Mouse (Mus musculus): ENCODE data around the gene Eml3. TPM values are rescaled to one million over a fixed set of nuclear protein-coding genes. Genes with fewer than 3 reads are reported as not detected.

Eml3 gene
- polyA plus RNA-seq, 1 experiment from 2014 or later, result 16.8 TPM

GRCm38 (mm10) chr19:8982303-8983149 lies 53.2 kb downstream of the Eml3 start:
- H3K4me2 ChIP-seq (replicated peaks; ENCODE audit: low read depth, low read length), result no peak overlapping the region
- peaks cover 25% of the 10 kb centered on the region for H3K36me3 ChIP-seq (ENCODE audit: control insufficient read depth, insufficient read depth, low read length)
- WGBS, result 52% methylated on average over 5 of the region's 5 CpGs
- H3K4me1 ChIP-seq (ENCODE audit: control insufficient read depth, insufficient read depth, low read length), result peaks cover 34% of the 10 kb centered on the region
- H3K9me3 ChIP-seq (ENCODE audit: control insufficient read depth, low read depth, low read length), result no peaks in the 10 kb centered on the region
- H3K9ac ChIP-seq (replicated peaks; ENCODE audit: low read depth, low read length), result no peak overlapping the region
- no peaks in the 10 kb centered on the region for H3K27me3 ChIP-seq (ENCODE audit: control insufficient read depth, insufficient read depth, low read length)
- H3K4me3 ChIP-seq (ENCODE audit: low read depth, low read length), result no peak overlapping the region
- peak; percentile 42 for ATAC-seq (ENCODE audit: insufficient number of reproducible peaks, insufficient read depth, low FRiP score, low read depth)
- peak overlapping the region; percentile 68 for H3K27ac ChIP-seq (ENCODE audit: low read length)

DNA sequence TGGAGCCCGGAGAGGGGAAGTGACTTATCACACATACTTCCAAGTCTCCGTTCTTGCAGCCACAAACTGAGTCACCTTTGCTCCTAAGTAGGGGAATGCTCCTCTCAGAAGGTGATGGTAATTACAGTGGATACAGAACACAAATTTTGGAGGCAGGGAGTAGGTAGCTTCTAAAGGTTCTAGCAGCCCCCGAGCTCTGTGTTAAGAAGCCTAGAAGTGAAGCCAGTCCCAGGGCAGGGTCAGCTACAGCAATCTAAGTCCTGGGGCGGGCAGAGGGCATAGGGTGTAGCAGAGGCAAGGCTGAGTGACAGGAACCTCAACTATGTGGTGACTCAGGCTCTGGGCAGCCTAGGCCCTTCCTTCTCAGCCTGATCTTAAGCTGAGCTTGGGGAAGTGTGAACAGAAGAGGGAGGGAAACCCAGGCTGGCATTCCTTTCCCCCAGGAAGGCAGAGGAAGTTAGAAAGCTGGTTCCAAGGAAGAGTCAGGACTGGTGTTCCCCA lies 53.8 kb downstream of the Eml3 start:
- ATAC-seq (ENCODE audit: insufficient number of reproducible peaks, insufficient read depth, low FRiP score, low read depth), result peak; percentile 76
- no peak overlapping the region for H3K9ac ChIP-seq (replicated peaks; ENCODE audit: low read depth, low read length)
- no peak overlapping the region for H3K4me2 ChIP-seq (replicated peaks; ENCODE audit: low read depth, low read length)
- no peaks in the 10 kb centered on the region for H3K9me3 ChIP-seq (ENCODE audit: control insufficient read depth, low read depth, low read length)
- 30% methylated on average over 4 of the region's 4 CpGs for WGBS
- peak overlapping the region; percentile 68; the same call in 1 of the 2 replicates for H3K27ac ChIP-seq (ENCODE audit: low read length)
- peaks cover 18% of the 10 kb centered on the region for H3K36me3 ChIP-seq (ENCODE audit: control insufficient read depth, insufficient read depth, low read length)
- no peak overlapping the region for H3K4me3 ChIP-seq (ENCODE audit: low read depth, low read length)
- peaks cover 40% of the 10 kb centered on the region for H3K4me1 ChIP-seq (ENCODE audit: control insufficient read depth, insufficient read depth, low read length)
- no peaks in the 10 kb centered on the region for H3K27me3 ChIP-seq (ENCODE audit: control insufficient read depth, insufficient read depth, low read length)

- ATAC-seq (ENCODE audit: insufficient number of reproducible peaks, insufficient read depth, low FRiP score, low read depth), result no peak
- Histone ChIP-seq H3K4me2 (replicated peaks; ENCODE audit: low read depth, low read length) (0 out of 2 replicates have a peak overlapping the region, but pooled peaks have one; percentile 5), H3K27ac (ENCODE audit: low read length) (peak overlapping the region; percentile 68; the same call in 1 of the 2 replicates), H3K36me3 (ENCODE audit: control insufficient read depth, insufficient read depth, low read length) (peaks cover 7% of the 10 kb centered on the region), H3K4me1 (ENCODE audit: control insufficient read depth, insufficient read depth, low read length) (peaks cover 48% of the 10 kb centered on the region), H3K27me3 (ENCODE audit: control insufficient read depth, insufficient read depth, low read length) (no peaks in the 10 kb centered on the region), H3K9me3 (ENCODE audit: control insufficient read depth, low read depth, low read length) (no peaks in the 10 kb centered on the region), H3K9ac (replicated peaks; ENCODE audit: low read depth, low read length) (no peak overlapping the region), H3K4me3 (ENCODE audit: low read depth, low read length) (no peak overlapping the region)
- WGBS, result 14% methylated on average over 7 of the region's 7 CpGs
These were observed 55.0 kb downstream of the Eml3 start for GRCm38 (mm10) chr19:8984255-8984868.

DNA sequence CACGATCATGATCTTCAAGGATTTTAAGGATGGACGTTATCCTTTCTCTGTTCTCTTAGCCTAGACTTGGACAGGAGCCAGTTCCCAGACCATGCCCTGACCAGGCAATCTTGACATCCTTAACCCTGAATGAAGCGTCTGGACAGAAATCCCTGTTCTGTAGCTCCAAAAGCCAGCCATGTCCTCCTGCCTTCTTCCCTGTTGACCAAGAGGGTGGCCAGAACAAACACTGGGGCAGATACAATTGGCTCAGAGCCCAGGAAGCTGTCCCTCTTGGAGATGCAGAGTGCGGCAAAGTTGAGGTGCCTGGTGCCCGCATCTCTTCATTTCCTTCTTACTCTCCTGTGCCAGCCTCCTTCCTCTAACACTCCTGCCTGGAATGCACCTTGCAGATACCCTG lies 56.5 kb downstream of the Eml3 start:
- no peaks in the 10 kb centered on the region; the same call in 1 of the 2 replicates for H3K36me3 ChIP-seq (ENCODE audit: control insufficient read depth, insufficient read depth, low read length)
- no peak overlapping the region for H3K27ac ChIP-seq (ENCODE audit: low read length)
- 67% methylated on average over 5 of the region's 5 CpGs for WGBS
- H3K4me1 ChIP-seq (ENCODE audit: control insufficient read depth, insufficient read depth, low read length), result peaks cover 51% of the 10 kb centered on the region
- no peaks in the 10 kb centered on the region for H3K9me3 ChIP-seq (ENCODE audit: control insufficient read depth, low read depth, low read length)
- ATAC-seq (ENCODE audit: insufficient number of reproducible peaks, insufficient read depth, low FRiP score, low read depth), result no peak
- H3K4me2 ChIP-seq (replicated peaks; ENCODE audit: low read depth, low read length), result no peak overlapping the region
- no peak overlapping the region for H3K9ac ChIP-seq (replicated peaks; ENCODE audit: low read depth, low read length)
- no peaks in the 10 kb centered on the region for H3K27me3 ChIP-seq (ENCODE audit: control insufficient read depth, insufficient read depth, low read length)
- no peak overlapping the region for H3K4me3 ChIP-seq (ENCODE audit: low read depth, low read length)

DNA sequence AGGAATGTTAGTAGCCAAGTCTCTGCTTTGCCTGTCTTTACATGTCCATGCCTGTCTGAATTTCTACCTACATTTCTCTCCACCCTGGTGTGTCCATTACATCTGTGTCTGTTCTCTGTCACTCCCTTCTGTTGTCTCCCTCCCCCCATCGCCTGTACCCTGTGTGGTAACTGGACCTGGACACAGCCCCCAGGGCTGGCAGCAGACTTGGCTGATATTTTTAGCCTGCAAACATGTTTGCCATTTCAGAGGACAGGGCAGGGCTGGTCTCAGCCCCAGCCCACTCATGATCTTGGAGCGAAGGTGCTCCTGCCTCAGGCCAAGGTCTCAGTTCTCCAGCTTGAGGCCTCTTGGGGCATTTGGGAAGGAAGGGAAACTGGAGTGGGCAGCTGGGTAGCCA lies 58.5 kb downstream of the Eml3 start:
- no peaks in the 10 kb centered on the region for H3K36me3 ChIP-seq (ENCODE audit: control insufficient read depth, insufficient read depth, low read length)
- H3K27me3 ChIP-seq (ENCODE audit: control insufficient read depth, insufficient read depth, low read length), result no peaks in the 10 kb centered on the region
- WGBS, result 57% methylated on average over 2 of the region's 2 CpGs
- H3K4me2 ChIP-seq (replicated peaks; ENCODE audit: low read depth, low read length), result no peak overlapping the region
- no peak overlapping the region for H3K4me3 ChIP-seq (ENCODE audit: low read depth, low read length)
- no peaks in the 10 kb centered on the region for H3K9me3 ChIP-seq (ENCODE audit: control insufficient read depth, low read depth, low read length)
- ATAC-seq (ENCODE audit: insufficient number of reproducible peaks, insufficient read depth, low FRiP score, low read depth), result no peak
- H3K27ac ChIP-seq (ENCODE audit: low read length), result no peak overlapping the region
- H3K9ac ChIP-seq (replicated peaks; ENCODE audit: low read depth, low read length), result no peak overlapping the region
- peaks cover 63% of the 10 kb centered on the region for H3K4me1 ChIP-seq (ENCODE audit: control insufficient read depth, insufficient read depth, low read length)

DNA sequence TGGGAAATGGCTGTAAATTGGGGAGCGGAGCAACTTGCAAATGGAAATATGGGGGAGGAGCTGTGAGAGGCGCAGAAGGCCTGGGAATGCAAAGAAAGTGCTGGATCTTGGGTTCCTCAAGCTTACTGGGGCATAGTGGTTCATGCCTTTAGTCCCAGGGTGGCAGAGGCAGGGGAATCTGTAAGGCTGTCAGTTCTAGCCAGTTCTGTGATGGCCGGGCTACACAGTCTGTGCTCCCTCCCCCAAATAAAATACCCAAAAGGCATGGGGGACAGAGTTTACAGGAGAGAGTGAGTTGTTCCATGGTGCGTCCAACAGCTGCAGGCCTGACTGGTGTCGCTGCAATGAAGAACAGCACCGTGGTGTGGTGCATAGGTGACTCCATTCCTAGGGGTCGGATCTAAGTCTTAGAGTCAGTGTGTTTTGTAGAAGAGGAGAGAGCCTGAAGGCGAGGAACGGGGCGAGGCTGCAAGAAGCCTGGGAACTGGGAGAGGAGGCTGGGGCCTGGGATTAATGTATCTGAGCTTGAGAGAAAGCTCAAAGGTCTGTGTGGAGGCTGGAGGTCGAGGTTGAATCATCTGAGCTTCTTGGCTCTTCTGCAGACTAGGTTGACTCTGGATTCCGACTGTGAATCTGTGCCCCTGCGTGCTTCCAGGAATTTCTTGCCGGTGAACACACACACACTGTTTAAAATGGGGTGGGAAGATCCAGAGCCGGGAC lies 59.2 kb downstream of the Eml3 start:
- H3K36me3 ChIP-seq (ENCODE audit: control insufficient read depth, insufficient read depth, low read length), result no peaks in the 10 kb centered on the region
- peak overlapping the region; percentile 97 for H3K27ac ChIP-seq (ENCODE audit: low read length)
- H3K4me3 ChIP-seq (ENCODE audit: low read depth, low read length), result peak overlapping the region; percentile 85
- H3K4me1 ChIP-seq (ENCODE audit: control insufficient read depth, insufficient read depth, low read length), result peaks cover 63% of the 10 kb centered on the region
- peak overlapping the region; percentile 81 for H3K9ac ChIP-seq (replicated peaks; ENCODE audit: low read depth, low read length)
- H3K27me3 ChIP-seq (ENCODE audit: control insufficient read depth, insufficient read depth, low read length), result no peaks in the 10 kb centered on the region
- ATAC-seq (ENCODE audit: insufficient number of reproducible peaks, insufficient read depth, low FRiP score, low read depth), result no peak
- H3K9me3 ChIP-seq (ENCODE audit: control insufficient read depth, low read depth, low read length), result no peaks in the 10 kb centered on the region
- peak overlapping the region; percentile 68 for H3K4me2 ChIP-seq (replicated peaks; ENCODE audit: low read depth, low read length)
- 22% methylated on average over 15 of the region's 15 CpGs for WGBS

DNA sequence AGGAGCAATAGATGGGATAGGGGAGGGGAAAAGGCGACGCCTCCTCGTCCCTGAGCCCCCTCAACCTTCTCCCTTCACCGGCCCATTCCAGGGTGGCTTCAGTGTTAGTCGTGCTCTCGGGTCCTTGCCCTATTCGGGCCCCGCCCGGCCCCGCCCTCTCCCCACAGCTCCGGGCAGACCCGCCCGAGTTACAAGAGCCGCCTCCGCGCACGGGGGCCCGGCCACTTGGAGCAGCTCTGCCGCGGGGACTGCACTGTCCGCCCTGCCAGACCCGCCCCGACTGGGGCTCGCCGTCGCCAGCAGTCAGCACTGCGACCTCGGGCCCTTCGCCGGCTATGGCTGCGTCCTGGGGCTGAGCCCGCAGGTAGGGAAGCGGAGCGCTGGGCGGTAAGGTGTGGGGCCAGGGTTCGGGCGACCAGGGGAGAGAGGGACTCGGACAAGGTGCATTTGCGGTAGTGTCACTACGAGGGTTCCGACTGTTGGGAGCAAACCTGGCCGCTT lies 59.8 kb downstream of the Eml3 start, which contains the start of gene Ahnak:
TSS of gene Ahnak (plus strand) at position 219 of the 501 bp plus-strand sequence.
- peak within 1 kb of the TSS; percentile 97 for H3K27ac ChIP-seq (ENCODE audit: low read length)
- peak; percentile 57 for ATAC-seq (ENCODE audit: insufficient number of reproducible peaks, insufficient read depth, low FRiP score, low read depth)
- no peaks in the 10 kb centered on the region for H3K36me3 ChIP-seq (ENCODE audit: control insufficient read depth, insufficient read depth, low read length)
- H3K9me3 ChIP-seq (ENCODE audit: control insufficient read depth, low read depth, low read length), result no peaks in the 10 kb centered on the region
- H3K4me2 ChIP-seq (replicated peaks; ENCODE audit: low read depth, low read length), result peak within 1 kb of the TSS; percentile 68
- H3K4me3 ChIP-seq (ENCODE audit: low read depth, low read length), result peak within 1 kb of the TSS; percentile 85
- H3K27me3 ChIP-seq (ENCODE audit: control insufficient read depth, insufficient read depth, low read length), result no peaks in the 10 kb centered on the region
- H3K4me1 ChIP-seq (ENCODE audit: control insufficient read depth, insufficient read depth, low read length), result peaks cover 58% of the 10 kb centered on the region
- under 1% methylated on average over 39 of the region's 42 CpGs for WGBS
- H3K9ac ChIP-seq (replicated peaks; ENCODE audit: low read depth, low read length), result peak within 1 kb of the TSS; percentile 81

Data from stomach, embryonic 14.5 days (tissue).